Mouse (Mus musculus): ENCODE results near the gene Ttc13. TPM values are rescaled to one million over a fixed set of nuclear protein-coding genes. Genes with fewer than 3 reads are reported as not detected.

The Ttc13 gene
- polyA plus RNA-seq, 1 experiment from 2014 or later = 43.0 TPM

- H3K9me3 ChIP-seq (ENCODE audit: control insufficient read depth, low read length) = no peaks in the 10 kb centered on the region
- no peak overlapping the region for H3K4me3 ChIP-seq (ENCODE audit: low read length)
- H3K4me2 ChIP-seq (ENCODE audit: low read depth, low read length) = no peak overlapping the region
- peaks cover 49% of the 10 kb centered on the region for H3K4me1 ChIP-seq (replicated peaks; ENCODE audit: control insufficient read depth, insufficient read depth, low read length)
- 51% methylated on average over 28 of the region's 28 CpGs for WGBS
- peaks cover 3% of the 10 kb centered on the region for H3K36me3 ChIP-seq (ENCODE audit: control insufficient read depth, insufficient read depth, low read length)
- ATAC-seq (ENCODE audit: low read depth) = no peak
- H3K9ac ChIP-seq (ENCODE audit: low read length) = no peak overlapping the region; the same call in 1 of the 2 replicates
- H3K27ac ChIP-seq (ENCODE audit: low read length) = peak overlapping the region; percentile 82
- no peaks in the 10 kb centered on the region for H3K27me3 ChIP-seq (ENCODE audit: control insufficient read depth, insufficient read depth, low read depth, low read length)
Measured at GRCm38 (mm10) chr8:124653568-124654475, 68.0 kb downstream of the Ttc13 start.

DNA sequence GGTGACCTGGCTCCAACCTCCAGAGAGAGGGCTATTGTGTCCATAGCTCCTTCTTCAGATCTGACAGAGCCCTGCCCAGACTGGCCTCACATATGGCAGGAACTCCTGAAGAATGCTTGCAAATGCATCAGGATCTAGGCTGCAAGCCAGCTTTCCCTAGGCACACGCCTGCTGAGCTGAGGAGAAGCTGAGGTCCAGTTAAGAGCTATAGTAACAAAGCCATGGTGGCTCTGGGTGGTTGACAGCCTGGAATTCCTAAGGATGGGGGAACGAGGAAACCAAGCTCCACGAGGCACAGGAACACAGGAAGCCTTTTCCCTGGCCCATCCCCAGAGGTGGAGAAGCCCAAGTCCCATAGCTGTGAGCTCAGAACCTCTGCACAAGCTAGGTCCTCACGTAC, 69.2 kb downstream of the Ttc13 start:
- Histone ChIP-seq H3K27me3 (ENCODE audit: control insufficient read depth, insufficient read depth, low read depth, low read length) (no peaks in the 10 kb centered on the region), H3K9me3 (ENCODE audit: control insufficient read depth, low read length) (no peaks in the 10 kb centered on the region), H3K36me3 (ENCODE audit: control insufficient read depth, insufficient read depth, low read length) (peaks cover 6% of the 10 kb centered on the region), H3K9ac (ENCODE audit: low read length) (0 out of 2 replicates have a peak overlapping the region, but pooled peaks have one; percentile 3), H3K4me3 (ENCODE audit: low read length) (no peak overlapping the region), H3K27ac (ENCODE audit: low read length) (peak overlapping the region; percentile 82), H3K4me2 (ENCODE audit: low read depth, low read length) (no peak overlapping the region), H3K4me1 (replicated peaks; ENCODE audit: control insufficient read depth, insufficient read depth, low read length) (peaks cover 46% of the 10 kb centered on the region)
- 18% methylated on average over 4 of the region's 4 CpGs for WGBS
- ATAC-seq (ENCODE audit: low read depth) = peak; percentile 90

DNA sequence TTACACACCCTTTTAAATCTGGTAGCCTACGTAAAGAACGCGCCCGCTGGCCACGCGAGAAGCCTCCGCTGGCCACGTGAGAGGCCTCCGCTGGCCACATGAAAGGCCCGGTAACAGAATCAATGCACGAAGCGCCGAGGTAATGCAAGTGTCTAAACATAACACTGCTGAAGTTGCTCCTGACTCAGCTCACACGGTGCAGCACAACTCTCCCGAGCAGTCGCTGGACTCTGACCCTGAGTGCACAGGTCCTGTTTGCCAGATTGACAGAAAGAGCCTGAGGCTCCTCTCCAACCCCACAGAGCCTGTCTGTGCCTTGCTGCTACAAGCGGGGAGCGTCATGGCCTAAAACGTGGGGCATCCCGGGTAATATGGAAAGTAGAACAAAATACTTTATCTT, 70.0 kb downstream of the Ttc13 start:
- 84% methylated on average over 20 of the region's 20 CpGs for WGBS
- no peak overlapping the region for H3K4me2 ChIP-seq (ENCODE audit: low read depth, low read length)
- H3K27ac ChIP-seq (ENCODE audit: low read length) = peak overlapping the region; percentile 82
- H3K9me3 ChIP-seq (ENCODE audit: control insufficient read depth, low read length) = no peaks in the 10 kb centered on the region
- peaks cover 46% of the 10 kb centered on the region for H3K4me1 ChIP-seq (replicated peaks; ENCODE audit: control insufficient read depth, insufficient read depth, low read length)
- no peak overlapping the region for H3K9ac ChIP-seq (ENCODE audit: low read length)
- H3K27me3 ChIP-seq (ENCODE audit: control insufficient read depth, insufficient read depth, low read depth, low read length) = no peaks in the 10 kb centered on the region
- H3K4me3 ChIP-seq (ENCODE audit: low read length) = no peak overlapping the region
- peaks cover 6% of the 10 kb centered on the region for H3K36me3 ChIP-seq (ENCODE audit: control insufficient read depth, insufficient read depth, low read length)
- ATAC-seq (ENCODE audit: low read depth) = no peak

- no peak overlapping the region for H3K27ac ChIP-seq (ENCODE audit: low read length)
Measured at GRCm38 (mm10) chr8:124648311-124648710, 73.5 kb downstream of the Ttc13 start.

GRCm38 (mm10) chr8:124643540-124644339, 78.0 kb downstream of the Ttc13 start:
- H3K36me3 ChIP-seq (ENCODE audit: control insufficient read depth, insufficient read depth, low read length) = peaks cover 8% of the 10 kb centered on the region
- no peak overlapping the region for H3K4me3 ChIP-seq (ENCODE audit: low read length)
- H3K27me3 ChIP-seq (ENCODE audit: control insufficient read depth, insufficient read depth, low read depth, low read length) = no peaks in the 10 kb centered on the region
- H3K9me3 ChIP-seq (ENCODE audit: control insufficient read depth, low read length) = 0 out of 2 replicates have a peak, but pooled peaks cover 3% of the 10 kb centered on the region
- H3K9ac ChIP-seq (ENCODE audit: low read length) = peak overlapping the region; percentile 47; the same call in 1 of the 2 replicates
- H3K4me2 ChIP-seq (ENCODE audit: low read depth, low read length) = peak overlapping the region; percentile 16
- 28% methylated on average over 18 of the region's 18 CpGs for WGBS
- H3K27ac ChIP-seq (ENCODE audit: low read length) = peak overlapping the region; percentile 95
- H3K4me1 ChIP-seq (replicated peaks; ENCODE audit: control insufficient read depth, insufficient read depth, low read length) = peaks cover 37% of the 10 kb centered on the region
- peak; percentile 90 for ATAC-seq (ENCODE audit: low read depth)

More at GRCm38 (mm10) chr8:124648311-124648710, 73.5 kb downstream of the Ttc13 start:
- Histone ChIP-seq H3K27me3 (ENCODE audit: control insufficient read depth, insufficient read depth, low read depth, low read length) (no peaks in the 10 kb centered on the region), H3K4me1 (replicated peaks; ENCODE audit: control insufficient read depth, insufficient read depth, low read length) (peaks cover 54% of the 10 kb centered on the region), H3K9ac (ENCODE audit: low read length) (no peak overlapping the region), H3K36me3 (ENCODE audit: control insufficient read depth, insufficient read depth, low read length) (peaks cover 6% of the 10 kb centered on the region), H3K9me3 (ENCODE audit: control insufficient read depth, low read length) (no peaks in the 10 kb centered on the region), H3K4me3 (ENCODE audit: low read length) (no peak overlapping the region), H3K4me2 (ENCODE audit: low read depth, low read length) (no peak overlapping the region)
- ATAC-seq (ENCODE audit: low read depth) = no peak

GRCm38 (mm10) chr8:124641599-124641998, 80.2 kb downstream of the Ttc13 start:
- no peak for ATAC-seq (ENCODE audit: low read depth)
- Histone ChIP-seq H3K9me3 (ENCODE audit: control insufficient read depth, low read length) (0 out of 2 replicates have a peak, but pooled peaks cover 3% of the 10 kb centered on the region), H3K27me3 (ENCODE audit: control insufficient read depth, insufficient read depth, low read depth, low read length) (no peaks in the 10 kb centered on the region), H3K9ac (ENCODE audit: low read length) (no peak overlapping the region), H3K4me2 (ENCODE audit: low read depth, low read length) (no peak overlapping the region), H3K4me1 (replicated peaks; ENCODE audit: control insufficient read depth, insufficient read depth, low read length) (peaks cover 32% of the 10 kb centered on the region), H3K27ac (ENCODE audit: low read length) (no peak overlapping the region), H3K4me3 (ENCODE audit: low read length) (no peak overlapping the region), H3K36me3 (ENCODE audit: control insufficient read depth, insufficient read depth, low read length) (peaks cover 16% of the 10 kb centered on the region)
- WGBS = 89% methylated on average over 8 of the region's 8 CpGs

DNA sequence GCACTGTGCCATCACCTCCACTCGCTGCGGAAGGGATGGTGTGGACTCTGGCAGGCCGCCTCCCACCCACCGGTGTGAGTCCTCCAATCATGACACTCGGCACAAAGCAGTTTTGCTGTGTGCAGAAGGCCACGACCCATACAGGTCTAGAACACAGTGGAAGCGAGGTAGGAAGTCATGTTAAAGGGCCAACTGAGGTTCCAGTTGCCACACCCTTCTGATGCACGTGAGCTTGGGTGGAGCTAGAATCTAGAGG, 86.6 kb downstream of the Ttc13 start:
- Histone ChIP-seq H3K9ac (ENCODE audit: low read length) (no peak overlapping the region), H3K9me3 (ENCODE audit: control insufficient read depth, low read length) (no peaks in the 10 kb centered on the region), H3K4me1 (replicated peaks; ENCODE audit: control insufficient read depth, insufficient read depth, low read length) (peaks cover 26% of the 10 kb centered on the region), H3K27me3 (ENCODE audit: control insufficient read depth, insufficient read depth, low read depth, low read length) (no peaks in the 10 kb centered on the region), H3K27ac (ENCODE audit: low read length) (no peak overlapping the region), H3K36me3 (ENCODE audit: control insufficient read depth, insufficient read depth, low read length) (peaks cover 18% of the 10 kb centered on the region), H3K4me2 (ENCODE audit: low read depth, low read length) (no peak overlapping the region), H3K4me3 (ENCODE audit: low read length) (no peak overlapping the region)
- no peak for ATAC-seq (ENCODE audit: low read depth)
- WGBS = 82% methylated on average over 8 of the region's 8 CpGs

DNA sequence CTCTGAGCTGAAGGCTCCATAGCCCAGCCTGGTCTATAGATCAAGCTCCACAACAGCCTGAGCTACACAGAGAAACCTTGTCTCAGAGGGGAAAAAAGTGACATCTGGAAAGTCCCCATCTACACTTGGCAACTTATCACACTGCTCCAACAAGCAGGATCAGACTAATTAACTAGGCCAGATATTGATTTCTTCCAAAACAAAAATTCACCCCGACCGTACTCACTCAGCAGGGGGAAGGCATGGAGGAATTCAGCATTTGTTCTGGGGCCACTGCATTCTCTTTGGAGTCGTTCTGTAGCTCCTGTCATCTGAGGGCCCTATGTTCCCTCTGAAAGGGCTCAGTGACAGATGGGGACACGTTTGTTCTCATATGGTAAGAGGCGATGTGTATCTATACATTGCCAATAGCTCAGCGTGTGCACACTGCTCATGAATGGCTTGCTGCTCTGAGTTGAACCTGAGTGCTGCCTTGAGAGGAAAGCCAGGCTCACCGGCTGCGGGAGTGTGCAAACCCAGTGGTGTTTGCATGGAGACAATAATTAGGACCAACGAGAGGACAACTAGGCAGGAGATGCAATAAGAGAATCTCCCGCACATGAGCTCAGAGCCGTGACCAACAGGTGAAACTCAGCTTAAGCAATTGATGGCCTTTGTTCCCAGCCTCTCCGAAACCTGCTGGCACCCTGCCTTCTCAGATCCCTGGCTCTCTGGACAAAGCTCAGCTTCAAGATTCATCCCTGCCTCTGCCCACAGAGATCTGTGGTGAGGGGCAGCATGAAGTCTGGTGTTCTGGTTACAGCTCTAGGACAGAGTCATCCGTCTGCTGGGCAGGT, 87.2 kb downstream of the Ttc13 start:
- peaks cover 18% of the 10 kb centered on the region for H3K36me3 ChIP-seq (ENCODE audit: control insufficient read depth, insufficient read depth, low read length)
- no peaks in the 10 kb centered on the region for H3K9me3 ChIP-seq (ENCODE audit: control insufficient read depth, low read length)
- no peak overlapping the region for H3K4me3 ChIP-seq (ENCODE audit: low read length)
- ATAC-seq (ENCODE audit: low read depth) = no peak
- H3K27me3 ChIP-seq (ENCODE audit: control insufficient read depth, insufficient read depth, low read depth, low read length) = no peaks in the 10 kb centered on the region
- H3K4me1 ChIP-seq (replicated peaks; ENCODE audit: control insufficient read depth, insufficient read depth, low read length) = peaks cover 30% of the 10 kb centered on the region
- H3K27ac ChIP-seq (ENCODE audit: low read length) = no peak overlapping the region
- H3K4me2 ChIP-seq (ENCODE audit: low read depth, low read length) = no peak overlapping the region
- WGBS = 79% methylated on average over 13 of the region's 13 CpGs
- H3K9ac ChIP-seq (ENCODE audit: low read length) = no peak overlapping the region
